In the genomic region with DNA sequence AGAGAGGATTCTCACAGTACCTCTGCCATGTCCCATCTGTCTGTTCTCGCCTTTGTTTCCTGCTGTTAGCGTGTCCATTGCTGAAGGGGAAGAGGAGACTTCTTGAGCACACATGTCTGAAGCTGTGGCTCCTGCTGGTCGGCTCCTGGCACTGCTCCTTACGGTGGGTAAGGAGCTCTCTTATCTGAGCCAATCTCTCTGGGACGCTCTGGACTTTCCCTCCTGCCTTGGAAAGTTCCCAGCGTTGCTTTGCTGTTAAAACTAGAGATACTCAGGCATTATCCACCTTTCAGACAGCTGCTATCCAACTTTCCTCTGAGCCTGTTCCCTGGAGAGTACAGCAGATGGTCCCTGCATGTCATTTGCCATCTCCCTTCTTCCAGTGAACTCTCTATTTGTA, we compare ENCODE assay signal across 20 mouse cellular contexts. TPM values are rescaled to one million over a fixed set of nuclear protein-coding genes. Genes with fewer than 3 reads are reported as not detected.
A peak's percentile ranks its signal among the peaks of the same experiment; 100 is the strongest.
DNase-seq lines count a peak whose midpoint lies in the region; ATAC-seq and TF ChIP-seq lines count a peak whose summit lies in the region.
"Had no signal": no experiment of that assay in that cellular context is flagged by ENCODE, and none has a peak within 500 bp of the region (broad histone marks: within the 10 kb centered on the region; RNA-seq: fewer than 3 reads in every experiment).

No protein-coding gene starts in this region.

- no peak overlapping the region for H3K4me2 ChIP-seq in hindbrain, postnatal 0 days (ENCODE audit: low read depth, low read length)
- H3K4me2 ChIP-seq: embryonic facial prominence, embryonic 12.5 days; forebrain, embryonic 15.5 days; heart, embryonic 11.5 days; heart, embryonic 15.5 days had no signal

- TF ChIP-seq CTCF in hindbrain, postnatal 0 days (IDR thresholded peaks at IDR 0.05; ENCODE audit: low read depth) = peak; percentile 26; the same call in 1 of the 2 replicates

- H3K27me3 ChIP-seq in hindbrain, postnatal 0 days (ENCODE audit: insufficient read depth, low read length) = no peaks in the 10 kb centered on the region
- no peaks in the 10 kb centered on the region for H3K27me3 ChIP-seq in hindbrain, embryonic 10.5 days (ENCODE audit: insufficient read depth, poor library complexity, severe bottlenecking)
- H3K27me3 ChIP-seq: embryonic facial prominence, embryonic 12.5 days; forebrain, embryonic 15.5 days; heart, embryonic 15.5 days had no signal

- no peak overlapping the region for H3K27ac ChIP-seq in hindbrain, postnatal 0 days
- H3K27ac ChIP-seq in hindbrain, embryonic 10.5 days = no peak overlapping the region; the same call in 1 of the 2 replicates
- H3K27ac ChIP-seq: embryonic facial prominence, embryonic 12.5 days; forebrain, embryonic 15.5 days; heart, adult 2 months; heart, embryonic 15.5 days had no signal

- no peaks in the 10 kb centered on the region for H3K36me3 ChIP-seq in hindbrain, postnatal 0 days (ENCODE audit: insufficient read depth, low read length)
- H3K36me3 ChIP-seq in hindbrain, embryonic 10.5 days = no peaks in the 10 kb centered on the region
- H3K36me3 ChIP-seq: embryonic facial prominence, embryonic 12.5 days; forebrain, embryonic 15.5 days; heart, embryonic 15.5 days had no signal

- H3K9ac ChIP-seq in hindbrain, postnatal 0 days (replicated peaks; ENCODE audit: low read length) = no peak overlapping the region
- H3K9ac ChIP-seq: embryonic facial prominence, embryonic 12.5 days; forebrain, embryonic 15.5 days; heart, embryonic 15.5 days had no signal

- WGBS in hindbrain, postnatal 0 days = 52% methylated on average over 6 of the region's 6 CpGs
- 69% methylated on average over 6 of the region's 6 CpGs for WGBS in hindbrain, embryonic 10.5 days

- DNase-seq in cerebellum, postnatal 25 days = peak; percentile 22 to 27
- no peak for DNase-seq in cerebellum, adult 9-11 months
- DNase-seq in hindbrain, postnatal 0 days (ENCODE audit: low spot score) = peak; percentile 71
- no peak for DNase-seq in hindbrain, embryonic 10.5 days (ENCODE audit: low spot score)
- peak; percentile 10 for DNase-seq in MN1 (ENCODE audit: low spot score)
- DNase-seq in brain, adult 2 months (ENCODE audit: low read depth, low spot score) = peak; percentile 31
- no peak for DNase-seq in right cerebral cortex, postnatal 14 days
- DNase-seq in kidney, adult 18-20 months = no peak
- DNase-seq: adrenal gland, adult 8-10 months; adrenal gland, postnatal 36 days; cerebellum, adult 9-10 months; gastrocnemius, postnatal 14 days; heart, adult 2 months; heart, postnatal 14 days had no signal

- peak; percentile 74 for ATAC-seq in hindbrain, postnatal 0 days
- ATAC-seq: forebrain, embryonic 15.5 days; intestine, embryonic 16.5 days had no signal

- H3K4me3 ChIP-seq in hindbrain, postnatal 0 days (ENCODE audit: low read length) = no peak overlapping the region
- no peak overlapping the region for H3K4me3 ChIP-seq in hindbrain, embryonic 10.5 days
- H3K4me3 ChIP-seq: embryonic facial prominence, embryonic 12.5 days; forebrain, embryonic 15.5 days; heart, adult 2 months; heart, embryonic 15.5 days had no signal

- no peaks in the 10 kb centered on the region for H3K9me3 ChIP-seq in hindbrain, postnatal 0 days (ENCODE audit: low read length)
- no peaks in the 10 kb centered on the region for H3K9me3 ChIP-seq in hindbrain, embryonic 10.5 days
- H3K9me3 ChIP-seq: embryonic facial prominence, embryonic 12.5 days; forebrain, embryonic 15.5 days; heart, embryonic 15.5 days had no signal

- no peaks in the 10 kb centered on the region for H3K4me1 ChIP-seq in hindbrain, postnatal 0 days (ENCODE audit: insufficient read depth, low read length)
- H3K4me1 ChIP-seq in hindbrain, embryonic 10.5 days (replicated peaks) = no peaks in the 10 kb centered on the region
- H3K4me1 ChIP-seq: embryonic facial prominence, embryonic 12.5 days; forebrain, embryonic 15.5 days; heart, embryonic 15.5 days had no signal

RNA-seq across cellular contexts. Expression of gene F13a1, which starts 39.1 kb away (rescaled TPM):
- 9.2 and 11.4 TPM in 2 replicates for total RNA-seq in hindbrain, postnatal 0 days (2014; rRNA removed)
- polyA plus RNA-seq in hindbrain, postnatal 0 days (2015; fragmentation: Nextera tagmentation; extraction: Ambion mirVana) = 9.9 and 12.9 TPM in 2 replicates
- 6.7 and 10.9 TPM in 2 replicates for polyA plus RNA-seq in hindbrain, embryonic 10.5 days (2016; fragmentation: Nextera tagmentation; extraction: Ambion mirVana)
- total RNA-seq: ES-E14 had no signal

Comparison
In these comparisons a context has a peak if more than half of its experiments do, and no peak if none do; other contexts are left out.
1. DNase-seq: peak in cerebellum, postnatal 25 days (2 of 2), hindbrain, postnatal 0 days (single experiment), MN1 (single experiment) and brain, adult 2 months (single experiment); none in cerebellum, adult 9-11 months (single experiment), hindbrain, embryonic 10.5 days (single experiment), right cerebral cortex, postnatal 14 days (single experiment) and kidney, adult 18-20 months (single experiment).